ENCODE assay signal across 9 mouse cellular contexts in the genomic region with DNA sequence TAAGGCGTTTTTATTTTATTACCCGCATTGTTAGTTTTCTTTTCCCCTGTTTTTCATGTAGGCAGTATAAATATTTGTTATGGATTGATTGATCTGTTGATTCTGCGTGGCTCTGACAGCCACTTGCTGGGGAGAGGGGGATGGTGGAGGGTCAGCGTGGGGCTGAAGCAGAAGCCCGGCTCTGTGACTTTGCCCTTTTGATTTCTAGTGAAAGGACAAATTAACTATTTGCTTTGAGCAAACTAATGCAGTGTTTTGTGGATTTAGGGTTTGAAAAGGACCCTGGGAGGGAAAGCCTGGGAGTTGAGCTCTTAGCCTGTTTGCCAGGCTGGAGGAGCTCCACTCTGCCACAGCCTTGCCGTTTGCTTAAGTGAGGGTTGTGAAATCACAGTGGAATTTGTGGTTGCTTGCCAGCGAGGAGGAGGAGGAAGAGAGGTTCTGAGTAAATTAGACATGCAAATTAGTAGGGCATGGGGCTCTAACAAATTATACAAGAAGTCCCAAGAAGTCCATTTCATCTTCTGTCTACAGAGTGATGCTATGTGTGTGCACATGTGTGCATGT.
DNase-seq lines count a peak whose midpoint lies in the region; ATAC-seq and TF ChIP-seq lines count a peak whose summit lies in the region.
"Had no signal": no experiment of that assay in that cellular context is flagged by ENCODE, and none has a peak within 500 bp of the region (broad histone marks: within the 10 kb centered on the region; RNA-seq: fewer than 3 reads in every experiment).

No protein-coding gene starts in this region.

- H3K9me3 ChIP-seq in hindbrain, embryonic 12.5 days (replicated peaks) = no peaks in the 10 kb centered on the region
- no peaks in the 10 kb centered on the region for H3K9me3 ChIP-seq in hindbrain, embryonic 16.5 days (ENCODE audit: control insufficient read depth, low read length)
- no peaks in the 10 kb centered on the region for H3K9me3 ChIP-seq in lung, postnatal 0 days (ENCODE audit: low read length)

- H3K36me3 ChIP-seq in hindbrain, embryonic 12.5 days = no peaks in the 10 kb centered on the region
- no peaks in the 10 kb centered on the region for H3K36me3 ChIP-seq in hindbrain, embryonic 16.5 days (ENCODE audit: control insufficient read depth, insufficient read depth, low read length)
- H3K36me3 ChIP-seq in lung, postnatal 0 days (ENCODE audit: insufficient read depth, low read length) = no peaks in the 10 kb centered on the region

- no peak; the same call in none of the 2 replicates for TF ChIP-seq EP300 in lung, postnatal 0 days (IDR thresholded peaks at IDR 0.05)

- 0 out of 2 replicates have a peak, but pooled peaks cover 7% of the 10 kb centered on the region for H3K27me3 ChIP-seq in hindbrain, embryonic 12.5 days
- H3K27me3 ChIP-seq in hindbrain, embryonic 16.5 days (replicated peaks; ENCODE audit: control insufficient read depth, insufficient read depth, low read length) = no peaks in the 10 kb centered on the region
- no peaks in the 10 kb centered on the region for H3K27me3 ChIP-seq in lung, postnatal 0 days (replicated peaks; ENCODE audit: insufficient read depth, low read length)

- 0 out of 2 replicates have a peak overlapping the region, but pooled peaks have one; percentile 1 for H3K9ac ChIP-seq in hindbrain, embryonic 12.5 days
- H3K9ac ChIP-seq in hindbrain, embryonic 16.5 days (ENCODE audit: low read depth, low read length) = no peak overlapping the region
- H3K9ac ChIP-seq in lung, postnatal 0 days (replicated peaks; ENCODE audit: low read depth) = no peak overlapping the region

- 0 out of 2 replicates have a peak overlapping the region, but pooled peaks have one; percentile 7 for H3K4me2 ChIP-seq in hindbrain, embryonic 12.5 days (replicated peaks)
- H3K4me2 ChIP-seq in hindbrain, embryonic 16.5 days (ENCODE audit: low read length) = no peak overlapping the region
- peak overlapping the region; percentile 25 for H3K4me2 ChIP-seq in lung, postnatal 0 days (replicated peaks; ENCODE audit: low read depth, low read length)

- H3K27ac ChIP-seq in hindbrain, embryonic 12.5 days = peak overlapping the region; percentile 19; the same call in 1 of the 2 replicates
- no peak overlapping the region for H3K27ac ChIP-seq in hindbrain, embryonic 16.5 days (ENCODE audit: low read depth, low read length)
- H3K27ac ChIP-seq in lung, postnatal 0 days (ENCODE audit: low read length) = peak overlapping the region; percentile 58; the same call in 1 of the 2 replicates
- H3K27ac ChIP-seq: kidney, postnatal 0 days had no signal

- peaks cover 39% of the 10 kb centered on the region for H3K4me1 ChIP-seq in hindbrain, embryonic 12.5 days
- peaks cover 22% of the 10 kb centered on the region for H3K4me1 ChIP-seq in hindbrain, embryonic 16.5 days (ENCODE audit: control insufficient read depth, insufficient read depth, low read depth, low read length)
- peaks cover 16% of the 10 kb centered on the region; the same call in 1 of the 2 replicates for H3K4me1 ChIP-seq in lung, postnatal 0 days (ENCODE audit: insufficient read depth, low read depth, low read length)

- peak; percentile 28 for DNase-seq in adrenal gland, postnatal 25 days
- peak; percentile 17 for DNase-seq in heart, postnatal 4 days
- DNase-seq in lung, postnatal 0 days (ENCODE audit: low spot score) = peak; percentile 88
- no peak for DNase-seq in layer of hippocampus, postnatal 14 days (ENCODE audit: low spot score in 2 of 2)
- DNase-seq in cerebellum, postnatal 14 days = no peak
- no peak for DNase-seq in cerebellum, postnatal 25 days

- TF ChIP-seq CTCF in lung, postnatal 0 days (IDR thresholded peaks at IDR 0.05) = no peak

- WGBS in hindbrain, embryonic 12.5 days = 18% methylated on average over 7 of the region's 7 CpGs
- WGBS in hindbrain, embryonic 16.5 days = 13% methylated on average over 7 of the region's 7 CpGs
- WGBS in lung, postnatal 0 days = 12% methylated on average over 7 of the region's 7 CpGs

- no peak for ATAC-seq in hindbrain, embryonic 12.5 days (ENCODE audit: low FRiP score)
- no peak for ATAC-seq in hindbrain, embryonic 16.5 days
- ATAC-seq in lung, postnatal 0 days = peak; percentile 75

- H3K4me3 ChIP-seq in hindbrain, embryonic 12.5 days = no peak overlapping the region
- H3K4me3 ChIP-seq in hindbrain, embryonic 16.5 days (ENCODE audit: low read length) = no peak overlapping the region
- H3K4me3 ChIP-seq in lung, postnatal 0 days (ENCODE audit: low read depth, low read length) = no peak overlapping the region

Comparison
In these comparisons a context has a peak if more than half of its experiments do, and no peak if none do; other contexts are left out.
1. DNase-seq: peak in adrenal gland, postnatal 25 days (single experiment), heart, postnatal 4 days (single experiment) and lung, postnatal 0 days (single experiment); none in layer of hippocampus, postnatal 14 days (0 of 2), cerebellum, postnatal 14 days (0 of 2) and cerebellum, postnatal 25 days (0 of 2).